Mouse (Mus musculus): Measurements from ENCODE around the gene Lrrc23. TPM values are rescaled to one million over a fixed set of nuclear protein-coding genes. Genes with fewer than 3 reads are reported as not detected.

Lrrc23 gene
- polyA plus RNA-seq, 1 experiment = 8.7 TPM

DNA sequence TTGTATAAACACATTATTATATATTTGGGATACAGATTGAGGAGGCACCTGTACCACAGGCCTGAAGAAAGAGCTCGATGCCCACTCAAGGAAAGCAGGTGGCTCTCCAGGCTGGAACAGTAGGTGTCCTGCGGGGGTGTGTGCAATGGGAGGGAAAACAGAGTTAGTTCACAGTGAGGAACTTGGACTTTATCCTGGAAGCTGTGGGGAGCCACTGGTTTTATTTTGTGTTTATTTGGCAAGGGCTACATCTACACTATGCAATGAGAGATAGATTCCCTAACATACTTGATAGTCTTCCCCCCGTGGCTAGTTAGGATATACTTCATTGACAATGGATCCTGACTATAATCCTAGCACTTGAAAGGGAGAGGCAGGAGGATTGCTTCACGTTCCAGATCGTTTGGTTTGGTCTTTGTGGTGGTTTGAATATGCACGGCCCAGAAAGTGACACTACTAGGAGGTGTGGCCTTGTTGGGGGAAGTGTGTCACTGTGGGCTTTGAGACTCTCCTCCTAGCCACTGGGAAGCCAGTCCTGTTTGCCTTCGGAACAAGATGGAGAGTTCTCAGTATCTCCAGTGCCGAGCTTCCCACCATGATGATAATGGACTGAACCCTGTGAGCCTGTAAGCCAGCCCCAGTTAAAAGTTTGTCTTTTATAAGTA lies 7.4 kb upstream of the Lrrc23 start:
- TF ChIP-seq CTCF (IDR thresholded peaks at IDR 0.05; ENCODE audit: borderline replicate concordance, extremely low read depth, insufficient read depth, insufficient read length) (no peak), POLR2A (IDR thresholded peaks at IDR 0.05; ENCODE audit: borderline replicate concordance, extremely low read depth, insufficient read depth, insufficient read length, poor library complexity, severe bottlenecking) (no peak)
- no peak for DNase-seq (ENCODE audit: low read depth)

- no peak for TF ChIP-seq CTCF (IDR thresholded peaks at IDR 0.05; ENCODE audit: borderline replicate concordance, extremely low read depth, insufficient read depth, insufficient read length)
- no peak for TF ChIP-seq POLR2A (IDR thresholded peaks at IDR 0.05; ENCODE audit: borderline replicate concordance, extremely low read depth, insufficient read depth, insufficient read length, poor library complexity, severe bottlenecking)
Observed at GRCm38 (mm10) chr6:124782436-124782835, 2.9 kb upstream of the Lrrc23 start.

GRCm38 (mm10) chr6:124780917-124781316 lies 1.4 kb upstream of the Lrrc23 start:
- TF ChIP-seq POLR2A (IDR thresholded peaks at IDR 0.05; ENCODE audit: borderline replicate concordance, extremely low read depth, insufficient read depth, insufficient read length, poor library complexity, severe bottlenecking) = no peak
- no peak for TF ChIP-seq CTCF (IDR thresholded peaks at IDR 0.05; ENCODE audit: borderline replicate concordance, extremely low read depth, insufficient read depth, insufficient read length)

More at GRCm38 (mm10) chr6:124782436-124782835, 2.9 kb upstream of the Lrrc23 start:
- DNase-seq (ENCODE audit: low read depth) = peak; percentile 43

GRCm38 (mm10) chr6:124779984-124780416 lies 473 bp upstream of the Lrrc23 start:
- 0 out of 2 replicates have a peak, but pooled peaks have one; percentile 11 for TF ChIP-seq CTCF (IDR thresholded peaks at IDR 0.05; ENCODE audit: borderline replicate concordance, extremely low read depth, insufficient read depth, insufficient read length)
- TF ChIP-seq POLR2A (IDR thresholded peaks at IDR 0.05; ENCODE audit: borderline replicate concordance, extremely low read depth, insufficient read depth, insufficient read length, poor library complexity, severe bottlenecking) = no peak

More at GRCm38 (mm10) chr6:124780917-124781316, 1.4 kb upstream of the Lrrc23 start:
- no peak for DNase-seq (ENCODE audit: low read depth)

DNA sequence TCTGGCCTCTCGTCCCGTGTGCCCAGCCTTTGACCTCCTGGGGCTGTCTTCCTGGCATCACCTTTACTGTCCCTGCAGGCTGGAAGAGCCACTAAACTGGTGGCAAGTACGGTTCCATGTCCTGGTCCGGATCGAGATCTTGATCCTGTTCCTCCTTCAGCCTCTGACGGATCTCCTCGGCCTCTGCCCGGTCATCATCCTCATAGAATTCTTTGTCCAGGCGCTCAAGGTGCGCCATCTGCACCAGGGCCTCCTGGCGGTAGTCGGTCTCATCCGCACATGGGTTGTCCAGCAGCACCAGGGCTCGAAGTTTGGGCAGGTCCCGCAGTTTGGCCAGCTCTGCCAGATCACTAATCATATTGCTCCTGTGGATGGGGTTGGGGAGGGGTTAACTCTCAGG lies 9.0 kb downstream of the Lrrc23 start:
- no peak for TF ChIP-seq CTCF (IDR thresholded peaks at IDR 0.05; ENCODE audit: borderline replicate concordance, extremely low read depth, insufficient read depth, insufficient read length)
- no peak for TF ChIP-seq POLR2A (IDR thresholded peaks at IDR 0.05; ENCODE audit: borderline replicate concordance, extremely low read depth, insufficient read depth, insufficient read length, poor library complexity, severe bottlenecking)
- DNase-seq (ENCODE audit: low read depth) = no peak

More at GRCm38 (mm10) chr6:124779984-124780416, 473 bp upstream of the Lrrc23 start:
- DNase-seq (ENCODE audit: low read depth) = no peak

DNA sequence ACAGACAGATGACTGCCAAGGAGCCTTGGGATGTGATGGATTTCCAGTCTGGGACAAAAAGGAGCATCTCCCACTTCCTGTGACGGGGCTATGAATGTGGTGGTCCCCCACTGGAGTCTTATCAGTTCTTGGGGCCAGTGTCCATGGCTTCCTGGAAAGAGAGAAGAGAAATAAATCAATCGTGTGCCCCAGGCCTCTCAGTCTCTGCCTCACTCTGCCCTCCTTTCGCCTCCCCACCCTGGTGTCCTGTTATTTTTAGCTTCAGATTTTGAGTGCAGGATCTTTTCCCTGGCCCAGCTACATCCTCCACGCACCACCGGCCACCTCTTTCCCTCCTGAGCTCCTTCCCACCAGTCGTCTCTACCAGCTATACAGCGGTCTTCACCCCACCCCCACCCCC lies 9.5 kb downstream of the Lrrc23 start:
- DNase-seq (ENCODE audit: low read depth) = no peak
- no peak for TF ChIP-seq POLR2A (IDR thresholded peaks at IDR 0.05; ENCODE audit: borderline replicate concordance, extremely low read depth, insufficient read depth, insufficient read length, poor library complexity, severe bottlenecking)
- TF ChIP-seq CTCF (IDR thresholded peaks at IDR 0.05; ENCODE audit: borderline replicate concordance, extremely low read depth, insufficient read depth, insufficient read length) = no peak

GRCm38 (mm10) chr6:124769101-124769765 lies 10.3 kb downstream of the Lrrc23 start, which contains the start of gene Eno2:
Eno2 (minus strand) TSS chr6:124769673.
- peak; percentile 88 for DNase-seq (ENCODE audit: low read depth)
- TF ChIP-seq POLR2A (IDR thresholded peaks at IDR 0.05; ENCODE audit: borderline replicate concordance, extremely low read depth, insufficient read depth, insufficient read length, poor library complexity, severe bottlenecking) = peak; percentile 22; the same call in 1 of the 2 replicates
- no peak for TF ChIP-seq CTCF (IDR thresholded peaks at IDR 0.05; ENCODE audit: borderline replicate concordance, extremely low read depth, insufficient read depth, insufficient read length)

DNA sequence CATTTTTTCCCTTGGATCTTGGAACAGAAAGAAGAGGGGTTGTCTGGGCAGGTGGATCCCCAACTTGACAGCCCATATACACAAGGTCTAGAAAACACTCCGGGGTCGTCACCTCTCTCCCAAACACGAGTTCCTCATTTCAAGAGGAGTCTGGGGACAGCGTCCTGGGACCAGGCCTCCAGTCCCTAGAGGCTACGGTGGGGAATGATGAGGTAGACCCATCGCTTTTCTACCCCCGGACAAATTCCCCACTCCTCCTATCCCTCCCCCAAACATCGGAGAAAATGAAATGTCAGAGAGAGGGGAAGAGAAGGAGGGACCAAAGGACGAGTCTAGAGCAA lies 10.9 kb downstream of the Lrrc23 start:
- TF ChIP-seq CTCF (IDR thresholded peaks at IDR 0.05; ENCODE audit: borderline replicate concordance, extremely low read depth, insufficient read depth, insufficient read length) (no peak), POLR2A (IDR thresholded peaks at IDR 0.05; ENCODE audit: borderline replicate concordance, extremely low read depth, insufficient read depth, insufficient read length, poor library complexity, severe bottlenecking) (no peak)
- no peak for DNase-seq (ENCODE audit: low read depth)

- DNase-seq (ENCODE audit: low read depth) = peak; percentile 45
- TF ChIP-seq POLR2A (IDR thresholded peaks at IDR 0.05; ENCODE audit: borderline replicate concordance, extremely low read depth, insufficient read depth, insufficient read length, poor library complexity, severe bottlenecking) = no peak
- no peak for TF ChIP-seq CTCF (IDR thresholded peaks at IDR 0.05; ENCODE audit: borderline replicate concordance, extremely low read depth, insufficient read depth, insufficient read length)
Observed at GRCm38 (mm10) chr6:124767920-124768703, 11.4 kb downstream of the Lrrc23 start.

- TF ChIP-seq CTCF (IDR thresholded peaks at IDR 0.05; ENCODE audit: borderline replicate concordance, extremely low read depth, insufficient read depth, insufficient read length) = no peak
- TF ChIP-seq POLR2A (IDR thresholded peaks at IDR 0.05; ENCODE audit: borderline replicate concordance, extremely low read depth, insufficient read depth, insufficient read length, poor library complexity, severe bottlenecking) = no peak
- no peak for DNase-seq (ENCODE audit: low read depth)
Observed at GRCm38 (mm10) chr6:124767536-124767919, 12.0 kb downstream of the Lrrc23 start.

DNA sequence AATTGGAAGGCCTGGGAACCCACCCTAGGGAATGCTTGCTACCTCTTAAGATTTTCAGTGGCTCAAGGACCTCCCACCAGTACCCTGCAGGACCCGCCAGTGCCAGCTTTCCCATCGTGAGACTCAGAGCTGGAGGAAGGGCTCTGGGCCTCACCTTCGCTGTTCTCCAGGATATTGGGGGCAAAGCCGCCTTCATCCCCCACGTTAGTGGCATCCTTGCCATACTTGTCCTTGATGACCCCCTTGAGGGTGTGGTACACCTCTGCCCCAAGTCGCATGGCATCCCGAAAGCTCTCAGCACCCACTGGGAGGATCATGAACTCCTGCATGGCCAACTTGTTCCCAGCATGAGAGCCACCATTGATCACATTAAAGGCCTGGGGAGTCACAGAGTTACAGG lies 13.6 kb downstream of the Lrrc23 start:
- TF ChIP-seq CTCF (IDR thresholded peaks at IDR 0.05; ENCODE audit: borderline replicate concordance, extremely low read depth, insufficient read depth, insufficient read length) = no peak
- DNase-seq (ENCODE audit: low read depth) = no peak

Measured in brain, embryonic 14.5 days (tissue).